Mouse (Mus musculus) liver, embryonic 14.5 days (tissue): ENCODE results near the gene Arf5.

Experiments used
- CTCF ChIP-seq: IDR thresholded peaks from 2 replicates; pipeline ENCODE4 v1.5.1; 2016; ENCODE audit warnings: antibody characterized with exemption, low read depth, control low read depth
- EP300 ChIP-seq: IDR thresholded peaks from 2 replicates; pipeline ENCODE4 v1.6.1; 2016; ENCODE audit warnings: antibody characterized with exemption, low read depth

DNA sequence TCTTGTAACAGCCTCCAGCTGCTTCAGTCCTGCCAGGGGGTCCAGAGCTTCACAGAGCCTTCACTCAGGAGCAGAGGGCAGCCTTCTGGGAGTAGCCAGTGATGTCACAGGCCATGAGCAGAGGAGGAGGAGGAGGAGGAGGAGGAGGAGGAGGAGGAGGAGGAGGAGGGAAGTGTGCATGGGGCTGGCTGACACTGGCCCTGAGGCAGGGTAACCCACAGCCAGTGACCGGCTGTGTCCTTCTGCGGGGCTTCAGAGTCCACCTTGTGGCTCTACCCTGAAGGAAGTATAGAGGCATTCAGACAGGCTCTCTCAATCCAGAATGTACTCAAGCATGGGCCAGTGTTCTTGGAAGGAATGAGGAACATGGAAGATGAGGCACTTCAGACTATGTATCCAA, 25.9 kb downstream of the Arf5 start, which contains the start of gene Pax4:
- TF ChIP-seq CTCF (no peak), EP300 (no peak)
